Mouse (Mus musculus): ENCODE results near the gene Psmg3. TPM values are rescaled to one million over a fixed set of nuclear protein-coding genes. Genes with fewer than 3 reads are reported as not detected.

Gene Psmg3
- 67.7 TPM for polyA plus RNA-seq (2017; shearing (Covaris generic))

GRCm38 (mm10) chr5:139826357-139827055, at the start of gene Psmg3, which contains the start of gene Gm26938:
Gene Psmg3 (minus strand): TSS chr5:139826885.
Gene Gm26938 (minus strand): TSS chr5:139826407.

GRCm38 (mm10) chr5:139819538-139820181, 7.0 kb downstream of the Psmg3 start, which contains the start of gene Tmem184a:
Gene Tmem184a (minus strand): TSS chr5:139819917.

GRCm38 (mm10) chr5:139791227-139792158, 35.2 kb downstream of the Psmg3 start, which contains the start of gene Mafk:
Gene Mafk (plus strand): TSS chr5:139791513.

GRCm38 (mm10) chr5:139775216-139775926, 51.3 kb downstream of the Psmg3 start, which contains the start of gene Ints1:
Gene Ints1 (minus strand): TSS chr5:139775674.

Other genes with a start within 250 kb of the Psmg3 start
- 0.17 TPM for gene Micall2, start 90.5 kb downstream of the Psmg3 start, polyA plus RNA-seq (2017; shearing (Covaris generic))
- gene Ints1, start 51.2 kb downstream of the Psmg3 start, polyA plus RNA-seq (2017; shearing (Covaris generic)) = 41.7 TPM
- 42.8 TPM for gene Mafk, start 35.4 kb downstream of the Psmg3 start, polyA plus RNA-seq (2017; shearing (Covaris generic))
- 0.15 TPM for gene Tmem184a, start 7.0 kb downstream of the Psmg3 start, polyA plus RNA-seq (2017; shearing (Covaris generic))
- gene Gm26938, start 478 bp downstream of the Psmg3 start, polyA plus RNA-seq (2017; shearing (Covaris generic)) = not detected
- not detected for gene Elfn1, start 81.1 kb upstream of the Psmg3 start, polyA plus RNA-seq (2017; shearing (Covaris generic))